Mouse (Mus musculus) small intestine, adult 2 months (tissue): ENCODE measurements at regions not wholly inside any gene's neighbourhood (a gene's known extent, or its start where the extent isn't known, plus 50 kb on each side); places are given as distances from the start of the nearest gene placed in this dataset.

Experiments used
- H3K27ac ChIP-seq: fragments of 200-500 bp; 2 replicates; pipeline ENCODE4 v1.5.1; 2012; ENCODE audit warnings: low read depth, low read length, control low read depth, inconsistent platforms; ENCODE audit not compliant: insufficient read depth
- H3K27me3 ChIP-seq: fragments of 200-500 bp; 2 replicates; pipeline ENCODE4 v1.6.1; 2012; ENCODE audit warnings: mild to moderate bottlenecking, moderate library complexity, low read length, inconsistent platforms; ENCODE audit not compliant: control insufficient read depth, insufficient read depth
- H3K36me3 ChIP-seq: fragments of 200-500 bp; 2 replicates; pipeline ENCODE4 v1.6.1; 2012; ENCODE audit warnings: mild to moderate bottlenecking, low read length, control low read depth, inconsistent platforms; ENCODE audit not compliant: control insufficient read depth, insufficient read depth
- H3K4me1 ChIP-seq: fragments of 200-500 bp; 2 replicates; pipeline ENCODE4 v1.6.1; 2012; ENCODE audit warnings: low read length, inconsistent platforms, mixed read lengths; ENCODE audit not compliant: control insufficient read depth, insufficient read depth, insufficient read length
- H3K4me3 ChIP-seq: fragments of 200-500 bp; 2 replicates; pipeline ENCODE4 v1.5.1; 2012; ENCODE audit warnings: low read depth, mild to moderate bottlenecking, control low read depth, inconsistent platforms, low read length, moderate library complexity
- CTCF ChIP-seq: fragments of 200-500 bp; IDR thresholded peaks from 2 replicates; pipeline ENCODE4 v1.5.1; 2012; ENCODE audit warnings: low read depth, mild to moderate bottlenecking, control low read depth, inconsistent platforms, low read length, moderate library complexity, mixed read lengths; ENCODE audit not compliant: insufficient replicate concordance, insufficient read length; ENCODE audit errors: extremely low read depth
- POLR2A ChIP-seq: fragments of 200-500 bp; IDR thresholded peaks from 2 replicates; pipeline ENCODE4 v1.6.1; 2012; ENCODE audit warnings: low read depth, mild to moderate bottlenecking, control low read depth, inconsistent platforms, low read length, moderate library complexity
- WGBS: fragments of 180-500 bp; shearing (Covaris S2); methylation state at CpG from one replicate; pipeline ENCODE4 v1.1.7; 2018; 5-methylcytosine and 5-hydroxymethylcytosine counted together

DNA sequence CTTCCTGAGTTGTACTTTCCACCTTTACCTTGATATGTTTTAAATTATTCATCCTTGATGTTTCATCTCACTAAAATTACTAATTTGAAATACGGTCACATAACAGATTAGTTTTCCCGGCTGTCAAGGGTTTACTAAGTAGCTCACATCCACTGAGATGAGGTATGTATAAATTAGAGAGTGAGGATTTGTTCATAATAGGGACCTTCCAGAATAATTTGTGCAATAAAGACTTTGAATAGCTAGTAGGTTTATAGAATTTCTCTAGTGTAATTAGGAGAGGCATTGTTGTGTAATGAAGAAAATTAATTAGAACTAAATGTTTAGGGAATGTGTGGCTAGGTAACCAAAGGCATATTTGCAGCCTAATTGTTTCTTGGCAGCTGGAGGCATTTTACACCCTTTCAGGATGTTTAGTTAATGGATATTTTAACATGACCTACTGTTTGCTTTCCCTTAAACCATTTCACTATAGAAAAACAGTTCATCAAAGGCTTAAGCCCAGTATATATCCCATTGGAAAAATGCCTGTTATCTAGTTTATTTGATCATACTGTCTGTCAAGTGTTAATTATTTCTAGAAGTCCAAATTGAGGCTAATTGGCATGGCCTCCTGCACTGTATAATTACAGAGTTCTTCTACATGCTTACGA lies 70.8 kb downstream of the Mat2b start:
- no peaks in the 10 kb centered on the region for H3K27me3 ChIP-seq
- TF ChIP-seq CTCF (no peak), POLR2A (no peak)
- no peak overlapping the region for H3K27ac ChIP-seq
- no peaks in the 10 kb centered on the region for H3K4me1 ChIP-seq
- H3K36me3 ChIP-seq = no peaks in the 10 kb centered on the region
- 79% methylated on average over 3 of the region's 3 CpGs for WGBS
- H3K4me3 ChIP-seq = no peak overlapping the region

DNA sequence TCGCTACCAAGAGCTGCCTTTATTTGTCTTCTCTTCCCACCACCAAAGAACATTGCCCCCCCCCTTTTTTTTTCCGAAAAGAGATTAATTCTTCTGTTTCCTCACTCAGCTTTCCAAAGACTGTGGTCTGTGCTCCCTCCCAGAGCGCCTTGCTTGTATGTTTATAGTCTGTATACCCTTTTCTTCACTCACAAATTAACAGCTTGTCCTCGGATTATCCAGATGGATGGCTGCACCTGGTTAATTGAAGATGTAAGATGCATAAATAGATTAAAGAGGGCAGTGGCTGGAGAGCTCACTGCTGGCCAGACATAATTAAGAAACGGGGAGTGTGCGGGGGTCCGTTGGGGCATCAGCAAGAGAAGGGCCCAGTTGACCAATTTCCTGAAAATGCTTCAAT lies 75.0 kb downstream of the Mat2b start:
- Histone ChIP-seq H3K27ac (no peak overlapping the region), H3K27me3 (no peaks in the 10 kb centered on the region), H3K4me1 (no peaks in the 10 kb centered on the region), H3K36me3 (no peaks in the 10 kb centered on the region), H3K4me3 (no peak overlapping the region)
- WGBS = 67% methylated on average over 7 of the region's 7 CpGs
- no peak for TF ChIP-seq POLR2A
- no peak for TF ChIP-seq CTCF

DNA sequence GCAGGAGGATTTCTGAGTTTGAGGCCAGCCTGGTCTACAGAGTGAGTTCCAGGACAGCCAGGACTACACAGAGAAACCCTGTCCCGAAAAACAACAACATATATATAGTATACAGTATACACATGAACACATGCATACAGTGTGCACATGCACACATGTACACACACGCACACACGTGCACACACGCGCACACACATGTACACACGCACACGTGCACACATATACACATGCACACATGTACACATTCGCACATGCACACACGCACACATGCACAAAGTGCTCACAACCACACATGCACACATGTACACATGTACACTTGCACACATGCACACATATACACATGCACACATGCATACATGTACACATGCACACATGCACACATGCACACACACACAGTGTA lies 92.0 kb downstream of the Mat2b start:
- Histone ChIP-seq H3K36me3 (no peaks in the 10 kb centered on the region), H3K27me3 (no peaks in the 10 kb centered on the region), H3K4me3 (no peak overlapping the region), H3K27ac (no peak overlapping the region), H3K4me1 (no peaks in the 10 kb centered on the region)
- WGBS = 94% methylated on average over 9 of the region's 9 CpGs
- TF ChIP-seq POLR2A = no peak
- no peak for TF ChIP-seq CTCF

DNA sequence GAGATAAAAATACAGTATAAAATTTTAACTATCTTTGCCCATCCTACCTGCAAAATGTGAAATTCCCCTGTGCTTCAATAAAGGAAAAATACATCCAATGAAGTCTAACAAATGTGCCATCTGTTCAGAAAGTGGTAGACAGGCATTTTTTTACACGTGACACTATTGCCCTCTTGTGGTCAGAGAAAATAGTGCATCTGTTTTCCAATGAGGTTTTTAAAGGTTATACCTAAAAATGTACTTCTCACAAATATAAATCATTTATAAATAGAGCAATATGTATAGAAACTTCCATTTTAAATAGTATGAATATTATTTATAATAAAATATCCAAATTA lies 93.5 kb downstream of the Mat2b start:
- no peaks in the 10 kb centered on the region for H3K4me1 ChIP-seq
- TF ChIP-seq CTCF (no peak), POLR2A (no peak)
- H3K27ac ChIP-seq = no peak overlapping the region
- WGBS = 0% methylated on average over 1 of the region's 1 CpGs
- no peaks in the 10 kb centered on the region for H3K36me3 ChIP-seq
- H3K4me3 ChIP-seq = no peak overlapping the region
- H3K27me3 ChIP-seq = no peaks in the 10 kb centered on the region

DNA sequence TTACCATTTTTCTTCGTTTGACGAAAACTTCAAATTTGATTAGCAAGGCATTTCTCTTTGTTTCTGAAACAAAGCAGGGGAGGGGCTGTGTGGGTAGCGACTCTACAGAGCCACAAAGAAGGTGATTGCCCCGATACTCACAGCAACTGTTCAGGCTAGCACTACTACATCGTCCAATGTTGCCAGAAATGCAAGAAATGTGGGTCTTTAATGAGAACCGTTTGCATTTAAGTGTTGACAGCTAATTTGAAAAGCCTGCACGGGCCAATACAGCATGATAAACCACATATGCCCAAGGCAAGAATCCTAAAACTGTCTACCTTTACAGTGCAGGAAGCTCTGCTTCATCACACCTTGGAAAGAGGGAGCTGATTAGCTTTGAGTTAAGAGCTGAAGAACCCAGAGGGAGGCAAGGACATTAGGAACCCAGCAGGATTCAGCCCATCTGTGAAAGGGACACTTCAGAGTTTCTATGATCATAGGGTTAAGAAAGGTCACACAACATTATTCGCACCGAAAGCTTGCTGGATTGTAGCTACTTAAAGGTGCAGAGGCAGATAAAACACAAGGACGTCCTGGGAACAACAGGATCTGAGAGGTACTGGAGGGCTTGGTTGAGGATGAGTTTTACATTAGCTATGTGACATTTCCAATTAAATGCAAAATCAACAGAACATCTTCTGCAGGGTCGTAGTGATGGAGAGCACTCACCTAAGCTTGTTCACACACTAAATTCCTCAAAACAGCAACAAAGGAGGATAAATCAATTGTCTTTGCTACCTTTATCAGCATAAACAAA lies 94.0 kb downstream of the Mat2b start:
- Histone ChIP-seq H3K27me3 (no peaks in the 10 kb centered on the region), H3K4me1 (no peaks in the 10 kb centered on the region), H3K27ac (no peak overlapping the region), H3K36me3 (no peaks in the 10 kb centered on the region), H3K4me3 (no peak overlapping the region)
- WGBS = 19% methylated on average over 11 of the region's 11 CpGs
- no peak for TF ChIP-seq CTCF
- TF ChIP-seq POLR2A = no peak

DNA sequence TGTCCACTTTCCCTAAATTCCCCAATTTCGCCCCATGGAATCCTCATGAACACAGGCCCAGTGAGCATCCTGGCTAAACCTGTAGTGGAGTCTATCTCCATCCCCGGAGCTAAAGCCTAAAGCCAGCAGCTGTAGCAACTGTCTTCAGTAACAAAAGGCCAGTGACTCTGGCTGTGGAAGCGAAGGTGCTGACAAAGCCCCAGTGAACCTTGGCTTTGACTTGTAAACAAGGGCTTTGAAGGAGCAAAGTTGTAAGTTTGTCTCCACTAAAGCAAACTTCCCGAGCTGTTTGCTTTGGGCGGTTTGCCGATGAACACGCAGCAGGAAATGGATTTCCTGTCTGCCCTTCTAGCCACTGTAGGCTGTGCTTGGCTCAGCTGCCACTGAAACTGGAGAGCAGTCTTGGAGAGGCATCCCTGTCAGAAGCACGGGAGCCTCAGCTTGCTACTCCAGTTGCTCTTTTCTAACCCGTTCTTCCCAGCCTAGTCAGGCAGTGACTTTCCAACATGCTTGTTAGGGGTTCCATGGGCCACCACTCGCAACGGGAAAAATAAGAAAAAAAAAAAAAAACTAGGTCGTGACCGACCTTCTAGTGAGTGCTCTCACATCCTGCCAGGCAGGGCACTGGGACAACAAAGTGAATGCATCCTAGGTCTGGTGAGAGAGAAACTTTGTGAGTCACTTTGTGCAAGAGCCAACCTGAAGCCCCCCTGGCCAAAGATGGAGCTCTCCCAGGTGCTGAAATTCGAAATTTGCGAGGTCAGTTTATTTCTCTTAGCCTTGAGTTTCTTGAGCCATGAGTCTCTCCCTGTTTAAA lies 94.8 kb downstream of the Mat2b start:
- no peaks in the 10 kb centered on the region for H3K27me3 ChIP-seq
- H3K4me1 ChIP-seq = no peaks in the 10 kb centered on the region
- 6% methylated on average over 15 of the region's 15 CpGs for WGBS
- no peak overlapping the region for H3K4me3 ChIP-seq
- H3K36me3 ChIP-seq = no peaks in the 10 kb centered on the region
- TF ChIP-seq CTCF (no peak), POLR2A (no peak)
- H3K27ac ChIP-seq = no peak overlapping the region

DNA sequence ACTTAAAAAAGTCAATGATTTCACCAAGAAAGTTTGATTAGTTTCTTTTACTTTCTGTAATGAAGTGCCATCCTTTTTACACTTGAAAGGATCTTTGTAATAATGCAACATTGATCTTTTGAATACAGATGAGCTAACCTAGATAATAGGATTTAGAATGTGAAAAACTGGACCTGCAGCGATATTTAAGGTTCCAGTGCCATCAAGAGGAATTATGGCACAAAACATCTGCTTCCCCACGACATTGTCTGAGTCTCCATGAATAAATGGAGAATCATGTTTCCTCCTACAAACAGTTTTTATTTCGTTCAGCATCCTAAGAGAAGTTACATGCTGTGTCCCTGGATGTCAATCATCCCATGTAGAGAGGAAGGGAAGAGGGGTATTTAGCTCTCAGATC lies 98.7 kb downstream of the Mat2b start:
- no peak overlapping the region for H3K4me3 ChIP-seq
- TF ChIP-seq POLR2A (no peak), CTCF (no peak)
- no peaks in the 10 kb centered on the region for H3K4me1 ChIP-seq
- no peak overlapping the region for H3K27ac ChIP-seq
- H3K27me3 ChIP-seq = no peaks in the 10 kb centered on the region
- H3K36me3 ChIP-seq = no peaks in the 10 kb centered on the region
- 54% methylated on average over 3 of the region's 3 CpGs for WGBS
